Mouse (Mus musculus) forebrain, postnatal 0 days (tissue): ENCODE data around the gene Arrdc2. TPM values are rescaled to one million over a fixed set of nuclear protein-coding genes. Genes with fewer than 3 reads are reported as not detected.

Experiments used
- ATAC-seq: fragments of 200-750 bp; cut with Nextera tagmentation; 2 replicates; pipeline ENCODE4 v1.8.0; 2017; ENCODE audit warnings: mild to moderate bottlenecking, moderate library complexity
- DNase-seq: peaks from one replicate; pipeline ENCODE4 v3.0.0-alpha.2; 2015
- H3K27ac ChIP-seq: fragments of 300-500 bp; sonication (generic); 2 replicates; pipeline ENCODE4 v1.5.1; 2014; ENCODE audit warnings: low read depth, mild to moderate bottlenecking, antibody characterized with exemption, low read length, moderate library complexity, mixed read lengths
- H3K27me3 ChIP-seq: fragments of 300-500 bp; sonication (generic); 2 replicates; pipeline ENCODE4 v1.6.1; 2014; ENCODE audit warnings: mild to moderate bottlenecking, low read length, mixed read lengths; ENCODE audit not compliant: insufficient read depth
- H3K36me3 ChIP-seq: fragments of 300-500 bp; sonication (generic); 2 replicates; pipeline ENCODE4 v1.6.1; 2014; ENCODE audit warnings: mild to moderate bottlenecking, moderate library complexity; ENCODE audit not compliant: insufficient read depth
- H3K4me1 ChIP-seq: fragments of 300-500 bp; sonication (generic); 2 replicates; pipeline ENCODE4 v1.6.1; 2014; ENCODE audit warnings: antibody characterized with exemption; ENCODE audit not compliant: insufficient read depth
- H3K4me2 ChIP-seq: fragments of 300-500 bp; sonication (generic); 2 replicates; pipeline ENCODE4 v1.6.1; 2014; ENCODE audit warnings: low read depth, mild to moderate bottlenecking, moderate library complexity
- H3K4me3 ChIP-seq: fragments of 300-500 bp; sonication (generic); 2 replicates; pipeline ENCODE4 v1.5.1; 2014; ENCODE audit warnings: low read depth, low read length, mixed read lengths
- H3K9ac ChIP-seq: fragments of 300-500 bp; sonication (generic); 2 replicates; pipeline ENCODE4 v1.6.1; 2014; ENCODE audit warnings: mild to moderate bottlenecking
- H3K9me3 ChIP-seq: fragments of 300-500 bp; sonication (generic); 2 replicates; pipeline ENCODE4 v1.6.1; 2016; ENCODE audit warnings: low read length
- CTCF ChIP-seq: sonication (generic); IDR thresholded peaks from 2 replicates; pipeline ENCODE4 v1.5.1; 2016; ENCODE audit warnings: antibody characterized with exemption, control low read depth, low read depth
- WGBS: fragments of 180-500 bp; shearing (Covaris S2); extraction: QIAGEN DNeasy Blood & Tissue Kit; methylation state at CpG from one replicate; pipeline ENCODE4 v1.1.7; 2014; 5-methylcytosine and 5-hydroxymethylcytosine counted together
- polyA plus RNA-seq: library from polyadenylated mRNA; unstranded; fragments of >200 nt; fragmentation: Nextera tagmentation; extraction: Ambion mirVana; gene quantifications from 2 replicates; pipeline ENCODE4 v1.2.1, GENCODE M21; 2015
- total RNA-seq: library from RNA; depleted of rRNA; stranded (reverse); fragments of >200 nt; gene quantifications from 2 replicates; pipeline ENCODE4 v1.2.3, GENCODE M21; 2014

Arrdc2 gene
- total and polyA plus RNA-seq, 2 experiments from 2014 or later: 5.6 to 15.4 TPM

- no peak for TF ChIP-seq CTCF
- Histone ChIP-seq H3K27ac (no peak overlapping the region), H3K4me1 (peaks cover 14% of the 10 kb centered on the region; the same call in 1 of the 2 replicates), H3K4me2 (peak overlapping the region; percentile 79), H3K27me3 (peaks cover 14% of the 10 kb centered on the region), H3K4me3 (peak overlapping the region; percentile 54), H3K36me3 (no peaks in the 10 kb centered on the region), H3K9me3 (no peaks in the 10 kb centered on the region), H3K9ac (peak overlapping the region; percentile 37)
- 2% methylated on average over 46 of the region's 47 CpGs for WGBS
- ATAC-seq (no peak), DNase-seq (no peak)
Observed at GRCm38 (mm10) chr8:70803761-70804480, 35.6 kb downstream of the Arrdc2 start.

- 77% methylated on average over 11 of the region's 11 CpGs for WGBS
- no peak overlapping the region for H3K4me3 ChIP-seq
Observed at GRCm38 (mm10) chr8:70802786-70803510, 36.6 kb downstream of the Arrdc2 start.

GRCm38 (mm10) chr8:70801830-70802229 is 37.7 kb downstream of the Arrdc2 start:
- Histone ChIP-seq H3K4me1 (peaks cover 23% of the 10 kb centered on the region; the same call in 1 of the 2 replicates), H3K27me3 (peaks cover 14% of the 10 kb centered on the region), H3K27ac (no peak overlapping the region), H3K36me3 (no peaks in the 10 kb centered on the region), H3K4me3 (no peak overlapping the region), H3K4me2 (no peak overlapping the region), H3K9me3 (no peaks in the 10 kb centered on the region), H3K9ac (no peak overlapping the region)
- no peak for TF ChIP-seq CTCF
- no peak for ATAC-seq
- WGBS: 97% methylated on average over 1 of the region's 1 CpGs
- DNase-seq: no peak

More at GRCm38 (mm10) chr8:70802786-70803510, 36.6 kb downstream of the Arrdc2 start:
- no peak for ATAC-seq
- DNase-seq: no peak
- no peak for TF ChIP-seq CTCF
- Histone ChIP-seq H3K4me2 (no peak overlapping the region), H3K36me3 (no peaks in the 10 kb centered on the region), H3K27ac (no peak overlapping the region), H3K4me1 (peaks cover 21% of the 10 kb centered on the region; the same call in 1 of the 2 replicates), H3K9ac (no peak overlapping the region), H3K27me3 (peaks cover 14% of the 10 kb centered on the region), H3K9me3 (no peaks in the 10 kb centered on the region)

GRCm38 (mm10) chr8:70801156-70801555 is 38.4 kb downstream of the Arrdc2 start:
- Histone ChIP-seq H3K9ac (no peak overlapping the region), H3K4me1 (peaks cover 28% of the 10 kb centered on the region), H3K36me3 (no peaks in the 10 kb centered on the region), H3K4me2 (no peak overlapping the region), H3K4me3 (no peak overlapping the region), H3K9me3 (no peaks in the 10 kb centered on the region), H3K27ac (no peak overlapping the region), H3K27me3 (peaks cover 14% of the 10 kb centered on the region)
- WGBS: 29% methylated on average over 15 of the region's 15 CpGs
- TF ChIP-seq CTCF: no peak
- ATAC-seq: no peak
- DNase-seq: no peak

GRCm38 (mm10) chr8:70800648-70801047 is 38.9 kb downstream of the Arrdc2 start:
- Histone ChIP-seq H3K4me3 (no peak overlapping the region), H3K9me3 (no peaks in the 10 kb centered on the region), H3K27ac (no peak overlapping the region), H3K36me3 (no peaks in the 10 kb centered on the region), H3K27me3 (peaks cover 14% of the 10 kb centered on the region), H3K4me2 (no peak overlapping the region), H3K9ac (no peak overlapping the region), H3K4me1 (peaks cover 30% of the 10 kb centered on the region)
- no peak for TF ChIP-seq CTCF
- ATAC-seq (no peak), DNase-seq (no peak)
- WGBS: 48% methylated on average over 10 of the region's 10 CpGs

- Histone ChIP-seq H3K27ac (no peak overlapping the region), H3K4me1 (peaks cover 22% of the 10 kb centered on the region), H3K9ac (peak overlapping the region; percentile 59; the same call in 1 of the 2 replicates), H3K4me2 (peak overlapping the region; percentile 94), H3K9me3 (no peaks in the 10 kb centered on the region), H3K4me3 (peak overlapping the region; percentile 62), H3K27me3 (peaks cover 5% of the 10 kb centered on the region), H3K36me3 (no peaks in the 10 kb centered on the region)
- TF ChIP-seq CTCF: no peak
- 11% methylated on average over 15 of the region's 15 CpGs for WGBS
- ATAC-seq (no peak), DNase-seq (peak; percentile 49)
Observed at GRCm38 (mm10) chr8:70798281-70798680, 41.2 kb downstream of the Arrdc2 start.
